Mouse (Mus musculus): ENCODE measurements around the gene Rftn2. TPM values are rescaled to one million over a fixed set of nuclear protein-coding genes. Genes with fewer than 3 reads are reported as not detected.
"Not testable (repeated sequence)": the region's sequence is repeated elsewhere in the genome, so short reads cannot be mapped to it uniquely, and the experiment has no call there.

Gene Rftn2
- polyA plus RNA-seq, 1 experiment from 2014 or later: 7.1 TPM

DNA sequence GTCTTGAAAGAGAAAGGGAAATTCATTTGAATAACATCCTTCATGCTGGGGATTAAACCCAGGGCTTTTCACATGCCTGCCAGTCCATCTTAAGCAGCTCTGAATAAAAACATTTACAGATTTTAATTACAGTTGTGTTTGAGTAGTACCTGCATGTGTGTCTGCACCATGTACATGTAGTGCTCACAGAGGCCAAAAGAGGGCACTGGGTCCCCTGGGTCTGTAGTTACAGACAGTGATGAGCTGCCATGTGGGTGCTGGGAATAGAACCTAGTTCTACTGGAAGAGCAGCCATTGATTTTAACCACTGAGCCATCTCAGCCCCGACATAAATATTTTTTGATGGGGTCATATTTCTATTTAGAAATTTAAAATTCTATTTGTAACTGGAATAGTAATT, 90.7 kb downstream of the Rftn2 start:
- ATAC-seq: no peak
- Histone ChIP-seq H3K9me3 (ENCODE audit: control insufficient read depth, low read length) (no peaks in the 10 kb centered on the region), H3K27me3 (replicated peaks; ENCODE audit: control insufficient read depth, insufficient read depth, low read length) (no peaks in the 10 kb centered on the region), H3K27ac (ENCODE audit: low read length) (no peak overlapping the region), H3K4me2 (ENCODE audit: low read depth, low read length) (no peak overlapping the region), H3K36me3 (ENCODE audit: control insufficient read depth, insufficient read depth, low read length) (no peaks in the 10 kb centered on the region), H3K4me3 (ENCODE audit: low read length) (no peak overlapping the region), H3K4me1 (ENCODE audit: control insufficient read depth, insufficient read depth, low read length) (peaks cover 4% of the 10 kb centered on the region), H3K9ac (ENCODE audit: low read depth, low read length) (no peak overlapping the region)
- 98% methylated on average over 1 of the region's 1 CpGs for WGBS

DNA sequence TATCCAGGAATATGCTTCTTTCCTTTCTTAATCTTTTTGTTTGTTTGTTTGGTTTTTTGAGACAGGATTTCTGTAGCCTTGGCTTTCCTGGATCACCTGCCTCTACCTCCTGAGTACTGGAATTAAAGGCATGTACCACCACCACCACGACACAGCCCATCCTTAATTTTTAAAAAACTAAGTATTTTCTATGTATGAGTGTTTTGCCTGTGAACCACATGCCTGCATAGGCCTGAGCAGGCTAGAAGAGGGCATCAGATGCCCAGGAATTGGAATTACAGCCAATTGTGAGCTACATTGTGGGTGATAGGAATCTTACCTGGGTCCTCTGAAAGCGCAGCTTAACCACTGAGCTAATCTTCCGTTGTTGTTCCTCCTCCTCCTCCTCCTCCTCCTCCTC, 92.3 kb downstream of the Rftn2 start:
- ATAC-seq: no peak

DNA sequence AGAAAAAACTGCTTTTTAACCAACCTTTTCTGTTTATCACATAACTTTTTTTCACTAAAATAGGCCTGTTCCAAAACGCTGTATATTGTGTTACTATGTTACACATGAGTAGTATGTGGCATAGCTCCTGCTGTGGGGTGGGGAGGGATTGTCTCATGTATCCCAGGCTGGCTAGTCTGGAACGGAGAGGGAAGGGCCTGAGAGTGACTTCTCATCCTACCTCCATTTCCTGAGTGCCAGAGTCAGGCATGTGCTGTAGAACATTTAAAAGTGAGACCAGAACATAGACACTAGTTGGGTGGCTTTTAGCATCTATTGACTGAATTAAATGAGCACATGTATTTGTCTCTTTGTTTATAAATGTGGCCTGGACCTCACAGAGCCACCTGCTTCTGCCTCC, 93.4 kb downstream of the Rftn2 start:
- Histone ChIP-seq H3K27ac (ENCODE audit: low read length) (no peak overlapping the region), H3K4me3 (ENCODE audit: low read length) (peak overlapping the region; percentile 14; the same call in 1 of the 2 replicates), H3K27me3 (replicated peaks; ENCODE audit: control insufficient read depth, insufficient read depth, low read length) (no peaks in the 10 kb centered on the region), H3K4me1 (ENCODE audit: control insufficient read depth, insufficient read depth, low read length) (peaks cover 4% of the 10 kb centered on the region), H3K4me2 (ENCODE audit: low read depth, low read length) (peak overlapping the region; percentile 33; the same call in 1 of the 2 replicates), H3K36me3 (ENCODE audit: control insufficient read depth, insufficient read depth, low read length) (no peaks in the 10 kb centered on the region), H3K9ac (ENCODE audit: low read depth, low read length) (0 out of 2 replicates have a peak overlapping the region, but pooled peaks have one; percentile 29), H3K9me3 (ENCODE audit: control insufficient read depth, low read length) (no peaks in the 10 kb centered on the region)
- 65% methylated on average over 2 of the region's 2 CpGs for WGBS
- no peak for ATAC-seq

More for the DNA sequence above, 92.3 kb downstream of the Rftn2 start:
- no peaks in the 10 kb centered on the region for H3K27me3 ChIP-seq (replicated peaks; ENCODE audit: control insufficient read depth, insufficient read depth, low read length)
- no peak overlapping the region for H3K4me3 ChIP-seq (ENCODE audit: low read length)
- 93% methylated on average over 3 of the region's 3 CpGs for WGBS
- no peak overlapping the region for H3K9ac ChIP-seq (ENCODE audit: low read depth, low read length)
- H3K36me3 ChIP-seq (ENCODE audit: control insufficient read depth, insufficient read depth, low read length): no peaks in the 10 kb centered on the region
- H3K4me1 ChIP-seq (ENCODE audit: control insufficient read depth, insufficient read depth, low read length): peaks cover 4% of the 10 kb centered on the region
- H3K27ac ChIP-seq (ENCODE audit: low read length): no peak overlapping the region
- H3K9me3 ChIP-seq (ENCODE audit: control insufficient read depth, low read length): no peaks in the 10 kb centered on the region
- H3K4me2 ChIP-seq (ENCODE audit: low read depth, low read length): no peak overlapping the region

DNA sequence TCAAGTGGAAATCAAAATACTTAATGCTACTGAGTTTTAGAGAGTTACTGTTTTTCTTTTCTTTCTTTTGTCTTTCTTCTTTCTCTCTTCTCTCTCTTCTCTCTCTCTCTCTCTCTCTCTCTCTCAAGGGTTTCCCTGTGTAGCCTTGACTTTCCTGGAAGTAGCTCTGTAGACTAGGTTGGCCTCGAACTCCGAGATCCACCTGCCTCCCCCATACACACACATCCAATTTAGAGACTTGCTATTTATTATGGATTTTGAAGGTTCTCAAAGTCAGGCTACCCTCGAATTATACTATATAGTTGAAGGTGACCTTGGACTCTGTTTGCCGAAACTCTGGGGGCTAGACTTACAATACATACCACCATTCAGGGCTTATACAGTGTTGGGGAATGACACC, 94.3 kb downstream of the Rftn2 start:
- H3K36me3 ChIP-seq (ENCODE audit: control insufficient read depth, insufficient read depth, low read length): no peaks in the 10 kb centered on the region
- ATAC-seq: no peak
- H3K27ac ChIP-seq (ENCODE audit: low read length): no peak overlapping the region
- H3K4me1 ChIP-seq (ENCODE audit: control insufficient read depth, insufficient read depth, low read length): peaks cover 4% of the 10 kb centered on the region
- H3K4me2 ChIP-seq (ENCODE audit: low read depth, low read length): peak overlapping the region; percentile 56
- peak overlapping the region; percentile 100; the same call in 1 of the 2 replicates for H3K9ac ChIP-seq (ENCODE audit: low read depth, low read length)
- 51% methylated on average over 4 of the region's 4 CpGs for WGBS
- no peaks in the 10 kb centered on the region for H3K9me3 ChIP-seq (ENCODE audit: control insufficient read depth, low read length)
- no peaks in the 10 kb centered on the region for H3K27me3 ChIP-seq (replicated peaks; ENCODE audit: control insufficient read depth, insufficient read depth, low read length)
- H3K4me3 ChIP-seq (ENCODE audit: low read length): peak overlapping the region; percentile 100

DNA sequence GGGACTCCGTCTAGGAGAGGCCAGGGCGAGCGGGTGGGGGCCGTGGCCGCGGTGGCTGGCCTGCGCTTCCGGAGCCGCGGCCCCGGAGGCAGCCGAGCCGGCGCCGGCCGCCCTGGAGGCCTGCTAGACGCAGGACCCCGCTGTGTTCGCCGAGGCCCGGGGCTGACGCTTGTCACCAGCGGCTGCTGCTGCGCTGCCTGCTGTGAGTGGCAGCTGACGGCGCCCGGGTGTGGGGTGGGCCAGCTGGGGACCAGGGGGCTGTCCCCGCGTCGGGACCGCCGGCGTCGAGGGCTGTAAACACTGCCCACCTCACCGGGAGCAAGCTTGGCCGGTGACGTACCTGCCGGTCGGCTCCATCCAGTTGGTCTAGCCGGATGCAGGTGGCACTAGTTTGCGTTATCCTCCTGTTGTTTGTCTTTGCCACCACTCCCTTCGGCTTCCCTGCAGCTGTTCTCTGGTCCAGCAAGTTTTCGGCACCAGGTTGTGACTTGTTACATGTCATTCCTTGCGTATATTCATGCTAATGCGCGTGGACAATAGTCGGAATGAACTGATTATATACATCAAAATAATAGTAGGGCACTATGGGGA, 95.1 kb downstream of the Rftn2 start:
- no peaks in the 10 kb centered on the region for H3K36me3 ChIP-seq (ENCODE audit: control insufficient read depth, insufficient read depth, low read length)

DNA sequence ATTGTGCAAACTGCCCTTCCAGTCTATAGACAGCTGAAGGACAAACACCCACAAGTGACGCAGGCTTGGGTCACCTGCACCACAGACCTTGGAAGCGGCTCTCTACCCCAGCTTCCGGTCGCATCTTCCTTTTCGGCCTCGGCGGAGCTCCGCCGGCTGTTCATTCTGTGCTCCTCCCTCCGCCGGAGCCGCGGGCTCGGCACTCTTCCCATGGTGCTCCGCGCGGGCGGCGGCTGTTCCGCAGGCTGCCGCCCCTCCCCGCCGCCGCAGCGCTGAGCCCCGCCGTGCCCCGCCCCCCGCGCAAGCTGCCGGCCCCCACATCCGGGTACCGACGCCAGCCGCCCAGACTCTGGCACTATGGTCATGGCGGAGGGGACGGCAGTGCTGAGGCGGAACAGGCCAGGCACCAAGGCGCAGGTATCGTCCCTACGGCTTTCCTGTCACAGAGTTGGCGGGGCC, 95.6 kb downstream of the Rftn2 start, which contains the start of gene Mob4:
TSS of gene Mob4 (plus strand) at position 289 of the 459 bp plus-strand sequence.
- peak within 1 kb of the TSS; percentile 100 for H3K4me3 ChIP-seq (ENCODE audit: low read length)
- no peaks in the 10 kb centered on the region for H3K9me3 ChIP-seq (ENCODE audit: control insufficient read depth, low read length)
- peak within 1 kb of the TSS; percentile 100 for H3K9ac ChIP-seq (ENCODE audit: low read depth, low read length)
- H3K36me3 ChIP-seq (ENCODE audit: control insufficient read depth, insufficient read depth, low read length): no peaks in the 10 kb centered on the region
- peak; percentile 97 for ATAC-seq
- H3K27ac ChIP-seq (ENCODE audit: low read length): peak within 1 kb of the TSS; percentile 98
- WGBS: under 1% methylated on average over 38 of the region's 42 CpGs
- H3K4me1 ChIP-seq (ENCODE audit: control insufficient read depth, insufficient read depth, low read length): peaks cover 4% of the 10 kb centered on the region
- no peaks in the 10 kb centered on the region for H3K27me3 ChIP-seq (replicated peaks; ENCODE audit: control insufficient read depth, insufficient read depth, low read length)
- peak within 1 kb of the TSS; percentile 56 for H3K4me2 ChIP-seq (ENCODE audit: low read depth, low read length)

More for the DNA sequence above, 95.1 kb downstream of the Rftn2 start:
- Histone ChIP-seq H3K4me2 (ENCODE audit: low read depth, low read length) (peak overlapping the region; percentile 56), H3K9me3 (ENCODE audit: control insufficient read depth, low read length) (no peaks in the 10 kb centered on the region), H3K27ac (ENCODE audit: low read length) (peak overlapping the region; percentile 98), H3K4me3 (ENCODE audit: low read length) (peak overlapping the region; percentile 100), H3K9ac (ENCODE audit: low read depth, low read length) (peak overlapping the region; percentile 100), H3K27me3 (replicated peaks; ENCODE audit: control insufficient read depth, insufficient read depth, low read length) (no peaks in the 10 kb centered on the region), H3K4me1 (ENCODE audit: control insufficient read depth, insufficient read depth, low read length) (peaks cover 4% of the 10 kb centered on the region)
- 0% methylated on average over 41 of the region's 47 CpGs for WGBS
- ATAC-seq: peak; percentile 86

DNA sequence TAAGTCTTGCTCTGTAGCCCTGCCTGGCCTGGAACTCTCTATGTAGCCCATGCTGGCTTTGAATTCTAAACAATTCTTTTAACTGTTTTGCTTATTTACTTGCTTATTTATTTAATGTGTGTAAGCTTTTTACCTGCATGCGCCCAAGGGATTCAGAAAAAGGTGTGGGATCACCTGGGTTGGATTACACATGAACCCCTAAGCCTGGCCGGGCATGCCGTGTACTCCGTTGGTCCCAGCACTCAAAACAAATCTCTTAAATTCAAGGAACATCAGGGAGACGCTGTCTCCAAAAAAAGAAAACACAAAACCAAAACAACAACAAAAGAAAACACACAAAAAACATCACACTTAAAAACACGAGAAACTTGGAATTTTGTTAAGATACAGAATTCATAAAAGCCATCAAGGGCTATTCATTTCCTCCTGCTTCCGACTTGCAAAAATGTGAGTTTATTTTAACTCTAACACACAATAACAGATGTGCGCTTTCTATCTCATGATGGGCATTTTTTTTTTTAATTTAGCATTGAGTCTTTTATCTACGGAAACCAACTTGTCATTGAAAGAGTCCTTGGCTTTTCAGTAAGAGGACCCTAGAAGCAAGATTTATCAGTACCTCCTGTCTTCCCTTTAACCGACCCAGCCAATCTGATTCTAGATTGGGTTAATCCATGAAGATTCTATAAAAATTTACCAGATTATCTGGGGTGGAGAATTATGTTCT, 96.2 kb downstream of the Rftn2 start:
- WGBS: 63% methylated on average over 10 of the region's 10 CpGs
- Histone ChIP-seq H3K36me3 (ENCODE audit: control insufficient read depth, insufficient read depth, low read length) (no peaks in the 10 kb centered on the region), H3K27ac (ENCODE audit: low read length) (peak overlapping the region; percentile 76), H3K4me1 (ENCODE audit: control insufficient read depth, insufficient read depth, low read length) (peaks cover 4% of the 10 kb centered on the region), H3K9ac (ENCODE audit: low read depth, low read length) (peak overlapping the region; percentile 58), H3K4me2 (ENCODE audit: low read depth, low read length) (peak overlapping the region; percentile 50), H3K9me3 (ENCODE audit: control insufficient read depth, low read length) (no peaks in the 10 kb centered on the region), H3K27me3 (replicated peaks; ENCODE audit: control insufficient read depth, insufficient read depth, low read length) (no peaks in the 10 kb centered on the region), H3K4me3 (ENCODE audit: low read length) (peak overlapping the region; percentile 100)
- ATAC-seq: no peak

DNA sequence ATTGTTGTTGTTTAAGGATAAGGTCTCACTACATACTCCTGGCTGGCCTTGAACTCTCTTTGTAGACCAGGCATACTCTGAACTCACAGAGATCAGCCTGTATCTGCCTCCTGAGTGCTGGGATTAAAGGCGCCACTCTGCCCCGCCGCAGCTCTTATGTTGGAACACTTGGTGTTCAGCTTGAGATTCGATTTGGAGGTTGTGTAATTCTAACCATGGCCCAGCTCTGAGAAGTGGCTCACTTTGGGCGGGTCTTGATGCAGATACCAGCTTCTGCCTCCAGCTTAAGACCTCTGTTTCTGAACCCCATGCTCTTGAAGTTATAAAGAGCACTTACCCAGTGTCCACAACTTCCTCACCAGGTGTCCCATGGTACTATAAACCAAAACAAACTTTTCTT, 96.9 kb downstream of the Rftn2 start:
- Histone ChIP-seq H3K9ac (ENCODE audit: low read depth, low read length) (no peak overlapping the region), H3K9me3 (ENCODE audit: control insufficient read depth, low read length) (no peaks in the 10 kb centered on the region), H3K27me3 (replicated peaks; ENCODE audit: control insufficient read depth, insufficient read depth, low read length) (no peaks in the 10 kb centered on the region), H3K4me2 (ENCODE audit: low read depth, low read length) (no peak overlapping the region), H3K4me1 (ENCODE audit: control insufficient read depth, insufficient read depth, low read length) (peaks cover 4% of the 10 kb centered on the region), H3K4me3 (ENCODE audit: low read length) (no peak overlapping the region), H3K36me3 (ENCODE audit: control insufficient read depth, insufficient read depth, low read length) (no peaks in the 10 kb centered on the region), H3K27ac (ENCODE audit: low read length) (no peak overlapping the region)
- 90% methylated on average over 5 of the region's 5 CpGs for WGBS
- ATAC-seq: no peak

DNA sequence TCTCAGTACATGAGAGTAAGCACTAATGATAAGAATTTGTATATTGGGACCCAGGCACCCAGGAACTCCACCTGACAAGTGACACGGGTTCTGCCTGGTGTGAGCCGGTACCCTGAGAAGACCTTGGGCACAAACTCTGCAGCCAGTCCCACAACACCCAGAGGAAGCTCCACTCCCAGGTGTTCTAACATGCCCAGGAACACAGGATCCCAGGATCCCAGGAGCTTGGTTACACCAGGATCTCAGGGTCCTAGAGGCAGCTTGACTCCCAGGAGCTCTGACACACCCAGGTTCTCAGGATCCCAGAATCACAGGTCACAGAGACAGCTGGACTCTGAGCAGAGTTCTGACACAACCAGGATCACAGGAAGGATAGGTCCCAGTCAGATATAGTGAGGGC, 102.4 kb downstream of the Rftn2 start:
- H3K9me3 ChIP-seq (ENCODE audit: control insufficient read depth, low read length); H3K27me3 ChIP-seq (replicated peaks; ENCODE audit: control insufficient read depth, insufficient read depth, low read length); H3K36me3 ChIP-seq (ENCODE audit: control insufficient read depth, insufficient read depth, low read length); H3K27ac ChIP-seq (ENCODE audit: low read length); H3K4me1 ChIP-seq (ENCODE audit: control insufficient read depth, insufficient read depth, low read length); H3K9ac ChIP-seq (ENCODE audit: low read depth, low read length); ATAC-seq; H3K4me3 ChIP-seq (ENCODE audit: low read length); H3K4me2 ChIP-seq (ENCODE audit: low read depth, low read length): not testable (repeated sequence)
- WGBS: 94% methylated on average over 2 of the region's 2 CpGs
